Mouse (Mus musculus) heart, postnatal 4 days (tissue): ENCODE measurements around the gene Egfl7. TPM values are rescaled to one million over a fixed set of nuclear protein-coding genes. Genes with fewer than 3 reads are reported as not detected.

Experiments
- DNase-seq: peaks from one replicate; pipeline ENCODE4 v3.0.0; 2021
- microRNA-seq, 2 experiments: library from miRNA; unstranded; fragments of <30 nt; microRNA quantifications; one replicate each; pipeline ENCODE4 v1.2.0; 2021 to 2022
- total RNA-seq, 2 experiments: library from RNA; stranded (reverse); gene quantifications; 2 replicates each; pipeline ENCODE4 v1.2.3; 2021

Gene Egfl7
- total RNA-seq, 2 experiments from 2014 or later, result 317 to 343 TPM

DNA sequence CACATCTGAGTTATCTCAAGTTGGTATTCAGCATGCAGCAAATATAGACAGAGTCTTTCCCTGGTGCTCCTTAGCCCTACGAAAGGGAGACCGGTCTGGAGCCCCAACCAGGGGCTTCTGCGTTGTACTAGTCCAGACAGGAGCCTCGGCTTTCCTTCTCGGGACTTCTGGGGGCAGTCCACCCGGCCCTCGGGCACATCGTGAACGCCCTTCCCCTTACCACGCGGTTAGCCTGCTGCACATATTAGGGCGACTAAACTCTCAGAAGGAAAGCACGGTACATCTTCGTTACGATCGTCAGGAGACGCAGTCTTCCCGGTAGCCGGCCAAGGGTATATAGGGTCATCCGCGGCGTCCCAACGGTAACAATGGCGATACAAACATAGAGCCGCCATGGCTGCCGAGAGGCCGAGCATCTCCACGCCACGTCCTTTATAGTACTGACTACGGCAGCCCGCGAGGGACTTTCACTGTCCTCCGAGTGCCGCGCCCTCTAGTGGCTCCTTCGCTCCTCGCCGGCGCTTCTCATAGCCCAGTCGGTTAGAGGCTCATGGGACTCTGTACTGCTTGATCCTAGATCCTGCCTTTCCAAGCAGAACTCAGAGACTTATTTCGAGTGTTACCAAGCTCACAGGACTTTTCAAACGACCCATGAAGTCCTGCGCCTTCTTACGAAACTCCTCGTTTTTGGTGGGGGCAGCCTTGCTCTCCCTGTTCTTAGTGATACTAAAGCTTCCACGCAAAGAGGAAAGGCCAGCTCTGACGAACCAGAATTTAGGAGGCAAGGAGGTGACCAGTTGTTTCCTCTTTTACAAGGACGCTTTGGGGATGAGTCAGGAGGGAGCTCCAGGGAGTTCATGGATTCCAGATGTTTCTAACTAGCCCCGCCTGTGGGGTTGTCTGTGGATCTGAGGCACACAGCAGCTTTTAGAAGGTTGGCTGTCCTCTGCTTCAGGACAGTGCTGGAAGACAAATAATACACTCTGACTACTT, 60.3 kb downstream of the Egfl7 start:
- peak; percentile 99 for DNase-seq

DNA sequence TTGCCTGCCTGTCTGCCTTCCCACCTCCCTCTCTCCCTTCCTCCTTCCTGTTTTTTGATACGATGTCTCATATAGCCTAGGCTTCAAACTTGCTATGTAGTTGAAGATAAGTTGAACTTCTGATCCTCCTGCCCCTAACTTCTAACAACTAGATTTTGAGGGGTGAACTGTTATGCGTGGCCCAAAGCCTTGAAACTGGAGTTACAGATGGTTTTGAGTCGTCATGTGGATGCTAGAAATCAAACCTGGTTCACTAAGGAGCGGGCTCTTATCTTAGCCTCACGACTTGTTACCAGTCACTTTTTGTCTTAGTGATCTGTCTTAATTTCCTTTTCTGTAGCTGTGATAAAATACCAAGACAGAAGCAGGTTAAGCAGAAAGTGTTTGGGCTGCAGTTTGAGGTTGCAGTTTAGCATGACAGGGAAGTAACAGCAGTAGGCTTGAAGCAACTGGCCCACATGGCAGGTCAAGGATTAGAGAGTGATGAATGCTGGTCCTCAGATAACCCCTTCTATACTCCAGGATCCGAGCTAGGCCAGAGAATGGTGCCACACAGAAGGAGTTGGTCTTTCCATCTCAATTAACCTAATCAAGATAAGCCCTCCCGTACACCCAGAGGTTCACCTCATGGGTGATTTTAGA, 61.3 kb downstream of the Egfl7 start:
- no peak for DNase-seq

Small RNAs within 50 kb of the gene (microRNA-seq; reads per million reads assigned to microRNA genes)
- gene Mir126a (3.5 to 9.7 reads per million in 2 experiments), gene Mir126b (0 reads per million in 2 experiments)

Other genes starting within 250 kb of the Egfl7 start
- gene Dnlz, start 227.9 kb upstream of the Egfl7 start, total RNA-seq, result 10 to 100 TPM; 16.1 to 16.6 TPM
- gene Card9, start 219.1 kb upstream of the Egfl7 start, total RNA-seq, result under 1 TPM; 0.60 to 0.95 TPM
- 10 to 100 TPM; 20.8 to 21.0 TPM for gene Snapc4, start 199.4 kb upstream of the Egfl7 start, total RNA-seq
- 10 to 100 TPM; 55.5 to 62.3 TPM for gene Entr1, start 190.7 kb upstream of the Egfl7 start, total RNA-seq
- 100 to 1,000 TPM; 107 to 113 TPM for gene Pmpca, start 190.7 kb upstream of the Egfl7 start, total RNA-seq
- gene Inpp5e, start 170.8 kb upstream of the Egfl7 start, total RNA-seq, result 10 to 100 TPM; 13.4 to 14.3 TPM
- 10 to 100 TPM; 37.0 to 39.0 TPM for gene Sec16a, start 134.8 kb upstream of the Egfl7 start, total RNA-seq
- 10 to 100 TPM; 55.3 to 62.3 TPM for gene Notch1, start 63.4 kb upstream of the Egfl7 start, total RNA-seq
- not detected for gene Gm20532, start 6.6 kb downstream of the Egfl7 start, total RNA-seq
- 10 to 100 TPM; 23.9 to 25.4 TPM for gene Agpat2, start 24.4 kb downstream of the Egfl7 start, total RNA-seq
- gene Fam69b, start 48.4 kb downstream of the Egfl7 start, total RNA-seq, result 1 to 10 TPM; 6.1 to 7.0 TPM
- gene Lcn4, start 91.3 kb downstream of the Egfl7 start, total RNA-seq, result not detected